Mouse (Mus musculus) ovary, postnatal 10 days (tissue): ENCODE results near the gene Tmem182.

Experiments
- DNase-seq: peaks from one replicate; pipeline ENCODE4 v3.0.0; 2022; ENCODE audit warnings: low spot score

Gene Tmem182

DNA sequence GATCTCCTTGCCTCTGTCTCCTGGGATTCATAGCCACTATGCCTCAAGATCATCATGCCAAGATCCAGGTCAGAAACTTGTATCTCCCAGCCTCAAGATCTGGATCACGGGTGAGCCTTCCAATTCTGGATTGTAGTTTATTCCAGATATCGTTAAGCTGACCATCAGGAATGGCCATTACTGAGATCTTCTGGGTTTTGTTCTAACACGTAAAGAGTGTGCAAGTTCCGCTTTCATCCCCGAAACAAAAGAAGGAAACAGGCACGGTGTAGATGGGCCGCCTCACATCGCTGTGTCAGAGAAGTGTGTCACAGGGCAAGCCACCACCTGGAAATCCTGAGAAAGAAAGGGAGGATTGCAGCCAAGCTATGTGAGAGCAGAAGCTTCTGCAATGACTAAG lies 6.3 kb upstream of the Tmem182 start:
- no peak for DNase-seq

DNA sequence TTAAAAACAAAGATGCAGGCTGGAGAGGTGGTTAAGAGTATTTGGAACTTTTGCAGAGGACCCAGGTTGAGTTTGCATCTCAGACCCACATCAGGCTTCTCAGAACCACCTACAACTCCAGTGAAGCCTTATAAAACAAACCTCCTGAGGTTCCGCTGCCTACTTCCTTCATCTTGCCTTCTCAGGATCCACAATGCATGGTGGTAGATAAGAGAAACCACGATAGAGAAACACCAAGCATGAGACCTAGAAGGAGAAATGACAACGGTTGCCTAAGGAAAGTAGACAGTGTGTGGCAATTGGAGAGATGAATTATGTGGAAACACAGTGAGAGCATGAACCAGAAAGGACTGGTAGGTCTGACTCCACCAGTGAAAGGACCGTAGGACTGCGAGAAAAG lies 4.5 kb upstream of the Tmem182 start:
- DNase-seq: no peak

DNA sequence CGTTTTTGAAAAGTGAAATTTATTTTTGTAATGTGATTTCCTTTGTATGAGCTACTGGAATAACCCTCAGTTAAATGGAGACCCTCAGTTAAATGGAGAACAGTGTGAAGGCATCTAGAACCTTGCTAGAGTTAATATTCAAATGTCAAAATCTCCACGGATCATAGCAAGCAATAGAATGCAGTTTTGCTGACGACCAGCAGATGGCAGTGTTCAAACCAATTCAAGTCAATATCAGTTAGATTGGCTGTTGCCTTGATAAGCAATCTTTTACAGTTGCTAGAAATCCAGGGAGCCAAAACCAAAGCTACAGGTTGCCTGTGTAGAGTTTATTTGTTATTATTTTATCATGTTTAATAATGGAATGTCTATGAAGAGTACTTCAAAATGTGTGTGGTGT lies 2.6 kb upstream of the Tmem182 start:
- DNase-seq: no peak

- DNase-seq: no peak
Measured at GRCm38 (mm10) chr1:40804118-40804517, 1.3 kb upstream of the Tmem182 start.

- DNase-seq: no peak
Measured at GRCm38 (mm10) chr1:40805891-40806290, 490 bp downstream of the Tmem182 start.

DNA sequence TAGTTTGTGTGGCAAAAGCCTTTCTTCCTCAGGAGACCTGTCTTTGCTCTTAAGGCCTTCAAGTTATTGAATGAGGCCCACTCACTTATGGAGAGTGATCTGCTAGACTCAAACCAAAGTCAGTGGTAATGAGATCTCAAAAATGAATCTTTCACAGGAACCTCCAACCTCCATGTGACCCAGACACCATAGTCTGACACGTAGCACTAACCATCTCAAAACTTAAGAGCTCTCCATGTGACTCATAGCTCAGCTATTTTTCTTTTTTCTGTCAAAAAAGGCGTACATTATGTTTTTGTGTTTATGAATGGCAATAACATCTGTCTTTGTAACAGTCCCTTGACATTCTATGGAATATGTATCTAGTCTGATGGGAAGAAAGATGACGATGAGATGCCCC lies 3.2 kb downstream of the Tmem182 start:
- no peak for DNase-seq

DNA sequence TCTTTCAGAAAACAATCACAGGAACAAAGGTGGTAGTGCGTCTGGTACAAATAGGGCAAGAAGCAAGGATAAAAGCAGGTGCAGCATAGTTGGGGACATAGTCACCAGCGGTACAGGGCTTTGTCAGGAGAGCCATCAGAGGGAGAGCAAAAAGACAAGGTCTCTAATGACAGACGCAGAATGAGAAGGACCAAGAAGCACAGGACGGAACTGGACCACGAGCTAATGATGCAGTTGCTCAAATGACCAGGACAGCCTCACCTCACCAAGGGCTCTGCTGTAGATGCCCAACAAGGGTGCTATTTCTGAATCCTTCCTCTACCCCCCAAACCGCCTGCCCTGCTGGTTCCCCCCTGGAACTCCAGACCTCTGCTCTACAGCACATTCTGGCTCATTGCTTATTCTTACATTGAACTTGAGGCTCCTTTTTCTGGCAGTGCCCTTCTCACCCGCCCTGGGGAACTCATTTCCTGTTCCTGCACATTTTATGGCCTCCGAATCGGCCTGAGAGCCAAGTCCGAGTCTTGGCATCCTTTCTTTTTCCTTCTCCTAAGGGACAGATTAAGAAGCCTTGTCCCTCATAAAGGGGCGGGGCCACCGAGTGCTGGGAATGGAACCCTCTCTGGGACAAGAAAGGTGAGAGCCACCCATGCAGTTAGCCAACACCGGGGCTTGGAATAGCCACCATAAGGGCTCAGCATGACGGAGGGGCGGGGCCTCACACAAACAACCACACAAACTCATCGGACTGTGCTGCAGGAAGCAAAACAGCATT lies 9.9 kb downstream of the Tmem182 start:
- DNase-seq: no peak

DNA sequence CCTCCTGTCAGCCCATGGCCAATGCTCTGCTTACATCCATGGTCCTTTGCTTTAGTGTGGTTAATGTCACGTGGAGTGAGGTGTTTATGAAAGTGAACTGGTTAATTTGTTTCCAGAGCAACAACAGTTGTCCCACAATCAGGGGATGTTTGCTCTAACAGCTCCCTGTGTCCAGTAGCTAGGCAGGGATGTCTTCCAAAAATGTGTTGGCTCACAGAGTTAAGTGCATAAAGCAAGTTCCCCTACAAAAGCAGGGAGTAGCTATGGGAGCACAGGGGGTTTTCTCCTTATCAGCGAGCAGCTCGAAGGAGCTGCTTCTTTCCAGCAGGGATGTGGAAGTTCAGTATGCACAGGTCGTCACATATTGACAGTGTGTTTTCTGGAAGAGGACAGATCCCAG lies 19.1 kb downstream of the Tmem182 start:
- DNase-seq: no peak

- no peak for DNase-seq
Measured at GRCm38 (mm10) chr1:40824936-40825335, 19.5 kb downstream of the Tmem182 start.

DNA sequence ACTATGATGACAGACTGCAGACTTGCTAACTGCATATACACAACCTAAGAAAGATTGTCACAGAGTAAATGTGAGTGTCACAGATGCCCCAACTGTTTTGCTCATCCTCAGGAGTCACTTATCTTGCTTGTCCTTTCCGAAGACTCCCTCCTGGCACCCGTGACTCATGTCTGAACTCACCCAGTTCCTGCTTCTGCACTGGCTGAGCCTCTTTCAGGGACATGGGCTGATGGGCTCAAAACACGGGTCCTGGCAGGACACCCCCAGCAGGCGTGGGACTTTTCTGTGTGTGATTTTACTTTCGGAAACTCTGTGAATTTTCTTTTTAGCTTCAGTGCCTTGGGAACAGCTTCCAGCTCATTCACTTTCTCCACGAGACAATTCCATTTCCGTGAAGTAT lies 20.4 kb downstream of the Tmem182 start:
- DNase-seq: no peak

GRCm38 (mm10) chr1:40829213-40829914 lies 24.0 kb downstream of the Tmem182 start:
- no peak for DNase-seq

DNA sequence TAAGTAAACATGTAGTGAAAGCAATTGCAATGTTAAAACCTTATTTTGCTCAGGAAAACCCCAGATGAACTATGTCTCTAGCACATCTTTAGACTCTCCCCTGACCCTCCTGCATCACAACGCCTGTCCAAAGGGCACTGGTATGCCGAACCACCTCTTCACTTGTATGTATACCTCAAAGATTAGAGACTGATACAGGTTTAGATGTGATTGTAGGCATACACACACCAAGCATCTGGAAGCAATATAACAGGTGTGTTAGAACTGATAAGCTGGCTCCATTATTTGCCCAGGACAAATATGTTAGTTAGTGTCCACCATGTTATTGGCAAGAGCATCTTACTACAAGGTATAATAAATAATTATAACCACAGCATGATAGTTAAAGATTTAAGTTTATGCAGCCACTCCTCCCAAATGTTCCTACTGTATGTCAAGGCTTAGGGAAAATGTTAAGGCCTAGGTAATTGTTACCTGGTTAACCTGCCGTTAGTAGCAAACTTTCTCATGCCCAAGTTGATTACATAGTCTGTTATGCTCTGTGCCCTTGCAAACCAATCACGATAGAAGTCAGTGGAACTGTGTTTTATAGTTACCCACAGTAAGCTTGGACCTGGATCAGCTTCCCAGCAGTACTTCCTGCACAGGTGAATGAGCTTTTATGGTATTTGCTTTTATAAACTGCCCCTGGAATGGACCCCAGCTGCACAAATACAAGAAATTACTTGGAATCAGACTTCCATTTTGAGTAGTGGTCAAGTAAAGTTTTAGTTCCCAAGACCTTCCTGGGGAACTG lies 25.5 kb downstream of the Tmem182 start:
- DNase-seq: no peak

DNA sequence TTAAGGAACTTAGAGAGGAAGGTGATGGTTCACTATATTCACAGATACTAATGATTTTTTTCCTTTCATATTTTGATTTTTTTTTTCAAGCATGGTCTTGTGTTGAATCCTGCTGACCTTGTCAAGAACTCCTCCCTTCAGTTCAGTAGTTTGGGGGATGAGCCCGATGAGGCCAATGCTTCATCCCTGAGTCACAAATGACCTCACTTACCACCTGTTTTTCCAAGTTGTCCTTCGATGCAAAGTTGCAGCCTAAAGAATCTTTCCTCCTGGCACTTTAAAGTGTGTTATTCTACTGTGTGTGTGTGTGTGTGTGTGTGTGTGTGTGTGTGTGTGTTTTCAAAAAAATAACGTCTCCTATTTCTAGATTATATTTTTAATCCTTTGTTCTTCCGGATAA lies 30.1 kb downstream of the Tmem182 start:
- no peak for DNase-seq

- no peak for DNase-seq
Measured at GRCm38 (mm10) chr1:40840605-40841004, 35.2 kb downstream of the Tmem182 start.

- DNase-seq: no peak
Measured at GRCm38 (mm10) chr1:40841032-40841761, 35.8 kb downstream of the Tmem182 start.

DNA sequence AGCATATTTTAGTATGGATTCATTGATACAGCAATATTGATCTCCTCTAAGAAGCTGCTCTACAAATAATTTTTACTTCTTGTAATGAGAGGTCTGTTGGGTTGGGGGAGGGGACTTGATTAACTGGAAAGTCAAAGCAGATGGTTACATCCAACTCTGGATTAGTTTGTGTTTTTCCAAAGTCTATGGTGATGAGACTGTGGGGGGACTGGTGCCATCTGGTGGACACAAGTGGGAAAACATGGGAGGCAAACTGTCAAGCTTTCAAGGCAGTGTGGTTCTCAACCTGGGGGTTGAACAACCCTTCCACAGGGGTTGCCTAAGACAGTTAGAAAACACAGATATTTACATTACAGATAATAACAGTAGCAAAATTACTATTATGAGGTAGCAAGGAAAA lies 39.2 kb downstream of the Tmem182 start:
- DNase-seq: no peak

DNA sequence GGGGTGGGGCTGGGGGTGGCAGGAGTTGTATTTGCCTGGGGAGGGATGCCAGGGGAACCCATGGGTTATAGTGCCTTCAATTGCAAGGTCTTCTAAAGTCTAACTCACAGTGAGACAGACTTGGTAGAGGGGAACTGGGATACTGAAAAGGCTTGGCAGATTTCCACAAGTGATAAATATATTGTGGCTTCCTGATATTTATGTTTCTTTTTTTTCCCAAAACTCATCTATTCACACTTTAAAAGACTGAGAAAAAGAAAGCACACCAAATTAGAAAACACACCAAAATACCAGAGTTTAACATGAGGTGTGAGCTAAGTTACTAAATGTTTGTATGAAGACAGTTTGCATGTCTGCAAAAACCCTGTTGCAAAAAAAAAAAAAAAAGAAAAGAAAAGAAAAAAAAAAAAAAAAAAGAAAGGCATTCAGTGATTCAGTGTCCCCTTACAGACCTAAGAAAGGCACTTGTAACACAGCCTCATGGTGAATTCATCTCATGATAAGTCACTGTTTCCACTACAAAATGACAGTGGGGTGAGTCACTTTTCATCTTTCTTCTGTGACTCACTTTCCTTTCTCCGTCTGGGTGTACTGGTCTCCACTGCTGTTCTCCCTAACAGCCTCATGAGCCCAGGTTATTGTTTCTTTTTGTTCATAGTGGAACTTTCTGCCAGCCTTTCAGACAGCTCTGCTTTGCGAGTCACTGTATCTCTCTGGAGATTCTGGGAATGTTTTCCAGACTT lies 42.0 kb downstream of the Tmem182 start:
- DNase-seq: no peak

DNA sequence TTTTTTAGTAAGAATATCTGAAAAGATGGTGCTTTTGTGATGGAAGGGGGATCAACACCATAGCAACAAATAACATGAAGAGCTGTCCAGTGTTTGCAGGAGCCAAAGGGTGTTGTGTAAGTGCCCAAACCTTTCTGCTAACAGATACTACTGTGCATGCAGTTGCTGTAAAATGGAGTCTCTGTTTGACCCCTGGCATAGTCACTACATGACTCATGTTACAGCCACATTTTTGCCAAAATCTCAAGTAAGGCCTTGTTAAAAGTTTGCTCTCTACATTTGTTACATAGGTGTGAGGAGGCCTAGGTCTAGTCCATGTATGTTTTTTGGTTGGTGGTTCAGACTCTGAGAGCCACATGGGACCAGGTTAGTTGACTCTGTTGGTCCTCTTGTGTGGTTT lies 45.9 kb downstream of the Tmem182 start:
- DNase-seq: no peak

- DNase-seq: no peak
Measured at GRCm38 (mm10) chr1:40855268-40855667, 49.9 kb downstream of the Tmem182 start.

- DNase-seq: no peak
Measured at GRCm38 (mm10) chr1:40856846-40857636, 51.6 kb downstream of the Tmem182 start.

DNA sequence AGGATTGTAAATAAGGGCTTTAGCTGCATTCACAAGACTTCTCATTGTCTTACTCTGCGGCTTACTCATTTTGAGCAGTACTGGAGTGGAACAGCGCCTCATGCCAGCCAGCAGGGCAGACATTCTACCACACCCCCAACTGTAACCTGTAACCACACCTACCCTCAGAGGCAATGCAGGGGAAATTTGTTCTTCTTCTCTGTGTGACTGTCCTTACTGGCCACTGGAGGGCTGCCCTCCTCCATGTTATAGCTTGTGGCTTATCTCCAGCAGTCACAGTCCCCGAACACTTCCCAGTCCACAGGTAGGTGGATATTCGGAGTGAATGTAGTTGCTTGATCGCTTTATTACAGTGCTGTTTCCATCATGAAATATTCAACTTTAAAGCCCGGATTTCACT lies 59.6 kb downstream of the Tmem182 start:
- DNase-seq: no peak
